In the genomic region with DNA sequence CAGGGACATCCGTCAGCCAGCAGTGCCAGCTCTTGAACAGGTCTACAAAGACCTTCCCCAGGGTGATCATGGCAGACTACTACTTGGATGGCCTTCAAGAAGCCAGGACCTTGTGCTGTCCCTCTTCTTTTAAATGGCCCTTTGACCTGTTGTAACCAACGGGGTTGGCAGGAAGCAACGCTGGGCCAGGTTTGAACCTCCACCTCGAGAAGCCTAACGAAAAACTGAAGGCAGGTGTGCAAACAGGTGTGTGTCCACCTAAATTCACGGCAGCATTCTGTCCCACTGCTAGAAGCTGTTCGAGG, we compare ENCODE assay signal across 11 mouse cellular contexts. TPM values are rescaled to one million over a fixed set of nuclear protein-coding genes. Genes with fewer than 3 reads are reported as not detected.
DNase-seq lines count a peak whose midpoint lies in the region; ATAC-seq and TF ChIP-seq lines count a peak whose summit lies in the region.
"Had no signal": no experiment of that assay in that cellular context is flagged by ENCODE, and none has a peak within 500 bp of the region (broad histone marks: within the 10 kb centered on the region; RNA-seq: fewer than 3 reads in every experiment).

No protein-coding gene starts in this region.

- TF ChIP-seq CTCF in heart, postnatal 0 days (IDR thresholded peaks at IDR 0.05; ENCODE audit: low read depth) = no peak
- no peak for TF ChIP-seq CTCF in lung, adult 2 months (IDR thresholded peaks at IDR 0.05; ENCODE audit: insufficient read depth, low read length)
- no peak for TF ChIP-seq CTCF in olfactory bulb, adult 2 months (IDR thresholded peaks at IDR 0.05; ENCODE audit: insufficient read depth, low read depth, low read length)

- TF ChIP-seq EP300 in heart, postnatal 0 days (IDR thresholded peaks at IDR 0.05; ENCODE audit: low read depth) = no peak

- H3K9ac ChIP-seq in heart, postnatal 0 days (replicated peaks; ENCODE audit: low read depth, low read length) = no peak overlapping the region
- H3K9ac ChIP-seq in lung, embryonic 15.5 days = no peak overlapping the region
- H3K9ac ChIP-seq: forebrain, embryonic 15.5 days; liver, embryonic 14.5 days had no signal

- no peaks in the 10 kb centered on the region for H3K9me3 ChIP-seq in heart, postnatal 0 days (replicated peaks; ENCODE audit: control insufficient read depth, low read length)
- H3K9me3 ChIP-seq in lung, embryonic 15.5 days = no peaks in the 10 kb centered on the region
- H3K9me3 ChIP-seq: forebrain, embryonic 15.5 days; megakaryocyte, embryonic 14.5 days had no signal

- ATAC-seq in heart, postnatal 0 days (ENCODE audit: insufficient read depth, low read depth) = no peak
- no peak for ATAC-seq in lung, embryonic 15.5 days (ENCODE audit: borderline replicate concordance, extremely low read depth, low FRiP score, low TSS enrichment)
- ATAC-seq: forebrain, embryonic 15.5 days had no signal

- no peaks in the 10 kb centered on the region for H3K36me3 ChIP-seq in heart, postnatal 0 days (replicated peaks; ENCODE audit: control insufficient read depth, insufficient read depth, low read length)
- H3K36me3 ChIP-seq in lung, embryonic 15.5 days = no peaks in the 10 kb centered on the region
- H3K36me3 ChIP-seq: forebrain, embryonic 15.5 days had no signal

- no peak for TF ChIP-seq POLR2A in lung, adult 2 months (IDR thresholded peaks at IDR 0.05; ENCODE audit: borderline replicate concordance, extremely low read depth, low read depth, low read length)
- no peak for TF ChIP-seq POLR2A in olfactory bulb, adult 2 months (IDR thresholded peaks at IDR 0.05; ENCODE audit: insufficient read depth, low read depth, low read length)

- DNase-seq in cerebellum, adult 8-10 months = peak; percentile 39
- no peak for DNase-seq in cerebellum, adult 18-20 months
- DNase-seq in heart, postnatal 0 days (ENCODE audit: low spot score) = no peak
- no peak for DNase-seq in heart, adult 11 months
- no peak for DNase-seq in lung, adult 2 months
- DNase-seq in right cerebral cortex, postnatal 10 days (ENCODE audit: low spot score in 2 of 2) = no peak

- WGBS in heart, postnatal 0 days = 56% methylated on average over 7 of the region's 7 CpGs
- WGBS in lung, embryonic 15.5 days = 62% methylated on average over 7 of the region's 7 CpGs
- WGBS in lung, adult 2 months = 45% methylated on average over 7 of the region's 7 CpGs
- WGBS in olfactory bulb, adult 2 months = 45% methylated on average over 7 of the region's 7 CpGs

- H3K4me1 ChIP-seq in heart, postnatal 0 days (ENCODE audit: control insufficient read depth, insufficient read depth) = peaks cover 84% of the 10 kb centered on the region
- H3K4me1 ChIP-seq in lung, embryonic 15.5 days = peaks cover 65% of the 10 kb centered on the region
- peaks cover 48% of the 10 kb centered on the region for H3K4me1 ChIP-seq in lung, adult 2 months (ENCODE audit: control insufficient read depth, insufficient read depth, low read length)
- peaks cover 77% of the 10 kb centered on the region for H3K4me1 ChIP-seq in olfactory bulb, adult 2 months (ENCODE audit: control insufficient read depth, insufficient read depth, low read length)

- H3K4me3 ChIP-seq in heart, postnatal 0 days (ENCODE audit: low read depth, low read length) = no peak overlapping the region
- H3K4me3 ChIP-seq in lung, embryonic 15.5 days = no peak overlapping the region
- no peak overlapping the region for H3K4me3 ChIP-seq in lung, adult 2 months (replicated peaks; ENCODE audit: extremely low read depth, low read depth, low read length)
- no peak overlapping the region; the same call in 1 of the 2 replicates for H3K4me3 ChIP-seq in olfactory bulb, adult 2 months (ENCODE audit: insufficient read depth, low read depth, low read length)
- H3K4me3 ChIP-seq: forebrain, embryonic 15.5 days; megakaryocyte, embryonic 14.5 days had no signal

- no peak overlapping the region for H3K4me2 ChIP-seq in heart, postnatal 0 days (ENCODE audit: low read depth, low read length)
- no peak overlapping the region for H3K4me2 ChIP-seq in lung, embryonic 15.5 days
- H3K4me2 ChIP-seq: forebrain, embryonic 15.5 days had no signal

- peak overlapping the region; percentile 73 for H3K27ac ChIP-seq in heart, postnatal 0 days (ENCODE audit: low read depth)
- peak overlapping the region; percentile 56; the same call in 1 of the 2 replicates for H3K27ac ChIP-seq in lung, embryonic 15.5 days
- H3K27ac ChIP-seq in olfactory bulb, adult 2 months (ENCODE audit: insufficient read depth, low read depth, low read length) = peak overlapping the region; percentile 96
- H3K27ac ChIP-seq: forebrain, embryonic 15.5 days; liver, embryonic 14.5 days had no signal

- no peaks in the 10 kb centered on the region for H3K27me3 ChIP-seq in heart, postnatal 0 days (ENCODE audit: control insufficient read depth, insufficient read depth, low read length)
- no peaks in the 10 kb centered on the region for H3K27me3 ChIP-seq in lung, embryonic 15.5 days
- H3K27me3 ChIP-seq: forebrain, embryonic 15.5 days; megakaryocyte, embryonic 14.5 days had no signal

RNA-seq across cellular contexts. Expression of a gene that starts 27.9 kb away (rescaled TPM):
- total RNA-seq in heart, postnatal 0 days (2014; rRNA removed; ENCODE audit: low replicate concordance) = 17.1 and 28.6 TPM in 2 replicates
- polyA plus RNA-seq in heart, postnatal 0 days (2015; fragmentation: Nextera tagmentation; extraction: Ambion mirVana) = 3.1 and 3.2 TPM in 2 replicates
- polyA plus RNA-seq in lung, embryonic 15.5 days (2015; fragmentation: Nextera tagmentation; extraction: Ambion mirVana) = 6.2 and 6.7 TPM in 2 replicates
- 122 and 163 TPM in 2 replicates for polyA plus RNA-seq in lung, adult 2 months (2012; rRNA removed)
- 145 TPM in 1 of 2 replicates, not detected in the other for polyA plus RNA-seq in olfactory bulb, adult 2 months (2012; ENCODE audit: insufficient read depth, insufficient read length, low replicate concordance, missing spikeins)
